Mouse (Mus musculus): Measurements from ENCODE around the gene Rhod. TPM values are rescaled to one million over a fixed set of nuclear protein-coding genes. Genes with fewer than 3 reads are reported as not detected.

Gene Rhod
- total RNA-seq, 1 experiment = 15.5 TPM

DNA sequence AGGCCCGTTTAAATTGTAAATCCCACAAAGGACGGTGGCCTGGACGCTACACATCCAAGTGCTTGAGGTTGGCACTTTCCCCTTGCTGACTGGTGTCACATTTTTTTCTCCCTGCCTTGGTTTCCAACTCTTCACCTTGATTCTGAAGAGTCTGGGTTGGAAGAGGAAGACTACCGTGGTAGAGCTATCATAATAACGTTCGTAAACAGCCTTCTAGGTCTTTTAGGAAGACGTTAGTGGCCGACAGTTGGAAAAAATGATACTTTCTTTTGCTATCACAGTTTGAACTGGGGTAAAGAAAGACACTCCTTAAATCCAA, 40.6 kb downstream of the Rhod start:
- Histone ChIP-seq H3K9ac (ENCODE audit: insufficient read depth, low read depth, low read length, poor library complexity, severe bottlenecking) (peak overlapping the region; percentile 66), H3K9me3 (ENCODE audit: control insufficient read depth, insufficient read depth, low read depth, low read length) (no peaks in the 10 kb centered on the region), H3K36me3 (ENCODE audit: control insufficient read depth, insufficient read depth, low read length, poor library complexity, severe bottlenecking) (no peaks in the 10 kb centered on the region), H3K4me1 (ENCODE audit: control insufficient read depth in 2 of 2, insufficient read depth in 2 of 2, low read length in 2 of 2, poor library complexity in 1 of 2) (peaks cover 0 to 2% of the 10 kb centered on the region in 2 experiments; a peak in 1 of 4 replicates), H3K4me3 (ENCODE audit: insufficient read depth in 1 of 2, low read depth in 1 of 2, low read length in 2 of 2, poor library complexity in 1 of 2, severe bottlenecking in 1 of 2) (peak overlapping the region; percentile 96 to 100), H3K27ac (ENCODE audit: insufficient read depth, low read depth, low read length, poor library complexity, severe bottlenecking) (no peak overlapping the region)
- no peak for DNase-seq (ENCODE audit: low read depth, low spot score)
- TF ChIP-seq HCFC1 (IDR thresholded peaks at IDR 0.05; ENCODE audit: borderline replicate concordance, insufficient read depth, low read length) (no peak), CHD2 (IDR thresholded peaks at IDR 0.05; ENCODE audit: low read depth, low read length) (no peak), ZNF384 (IDR thresholded peaks at IDR 0.05; ENCODE audit: low read depth, low read length) (no peak), MAFK (IDR thresholded peaks at IDR 0.05; ENCODE audit: insufficient read depth, low read depth, low read length) (no peak), ZC3H11A (IDR thresholded peaks at IDR 0.05; ENCODE audit: borderline replicate concordance, low read depth, low read length) (no peak)
- in situ Hi-C loops (cut with MboI; ENCODE audit: low sequenced_read_pairs in 2 of 2, unreplicated experiment in 2 of 2) = no loop called here

DNA sequence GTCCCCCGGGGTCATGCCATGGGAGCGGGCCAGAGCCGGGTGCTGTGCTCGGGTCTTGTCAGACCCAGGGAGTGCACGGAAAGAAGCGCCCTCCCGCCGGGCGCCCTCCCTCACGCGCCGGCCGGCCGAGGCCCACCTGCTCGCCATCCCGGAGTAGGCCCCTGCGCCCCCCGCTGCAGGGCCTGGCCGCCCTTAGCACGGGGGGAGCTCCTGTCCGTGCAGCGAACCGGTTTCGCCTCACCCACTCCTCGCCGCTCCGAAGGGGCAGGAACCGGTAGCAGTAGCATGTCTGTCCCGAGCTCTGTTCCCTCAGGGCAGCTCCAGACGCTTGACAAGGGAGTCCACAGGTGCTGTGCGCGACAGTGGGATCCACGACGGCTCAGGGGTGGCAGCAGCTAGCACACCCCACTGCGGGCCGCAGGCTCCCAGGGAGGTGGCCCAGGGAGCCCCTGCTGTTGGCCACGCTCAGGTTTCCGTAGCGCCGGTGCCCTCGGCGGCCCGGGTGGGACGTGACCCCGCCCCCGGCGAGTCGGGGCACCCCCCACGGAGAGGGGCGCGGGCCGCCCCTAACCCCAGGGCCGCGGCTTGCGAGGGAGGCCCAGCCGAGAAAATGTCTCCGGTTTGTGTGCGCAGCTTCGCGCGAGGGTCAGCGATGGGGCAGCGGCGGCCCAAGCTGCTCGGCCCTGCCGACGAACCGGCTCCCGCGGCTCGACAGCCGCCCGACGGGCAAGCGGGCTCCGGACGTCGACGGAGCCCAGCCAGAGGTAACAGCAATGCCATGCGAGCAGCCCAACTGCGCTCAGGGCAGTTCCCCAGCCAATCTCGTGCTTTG, 41.2 kb downstream of the Rhod start, which contains the start of gene Kdm2a:
Kdm2a (minus strand) TSS at position 488 of the 832 bp plus-strand sequence.
- Histone ChIP-seq H3K27ac (ENCODE audit: insufficient read depth, low read depth, low read length, poor library complexity, severe bottlenecking) (peak within 1 kb of the TSS; percentile 83), H3K9me3 (ENCODE audit: control insufficient read depth, insufficient read depth, low read depth, low read length) (no peaks in the 10 kb centered on the region), H3K36me3 (ENCODE audit: control insufficient read depth, insufficient read depth, low read length, poor library complexity, severe bottlenecking) (no peaks in the 10 kb centered on the region), H3K9ac (ENCODE audit: insufficient read depth, low read depth, low read length, poor library complexity, severe bottlenecking) (peak within 1 kb of the TSS; percentile 66), H3K4me1 (ENCODE audit: control insufficient read depth in 2 of 2, insufficient read depth in 2 of 2, low read length in 2 of 2, poor library complexity in 1 of 2) (peaks cover 0 to 2% of the 10 kb centered on the region in 2 experiments; a peak in 1 of 4 replicates), H3K4me3 (ENCODE audit: insufficient read depth in 1 of 2, low read depth in 1 of 2, low read length in 2 of 2, poor library complexity in 1 of 2, severe bottlenecking in 1 of 2) (peak within 1 kb of the TSS; percentile 96 to 100)
- in situ Hi-C loops (cut with MboI; ENCODE audit: low sequenced_read_pairs in 2 of 2, unreplicated experiment in 2 of 2) = no loop called here
- TF ChIP-seq ZNF384 (IDR thresholded peaks at IDR 0.05; ENCODE audit: low read depth, low read length) (no peak), HCFC1 (IDR thresholded peaks at IDR 0.05; ENCODE audit: borderline replicate concordance, insufficient read depth, low read length) (no peak), ZC3H11A (IDR thresholded peaks at IDR 0.05; ENCODE audit: borderline replicate concordance, low read depth, low read length) (no peak), MAFK (IDR thresholded peaks at IDR 0.05; ENCODE audit: insufficient read depth, low read depth, low read length) (no peak), CHD2 (IDR thresholded peaks at IDR 0.05; ENCODE audit: low read depth, low read length) (no peak)
- DNase-seq (ENCODE audit: low read depth, low spot score) = no peak

DNA sequence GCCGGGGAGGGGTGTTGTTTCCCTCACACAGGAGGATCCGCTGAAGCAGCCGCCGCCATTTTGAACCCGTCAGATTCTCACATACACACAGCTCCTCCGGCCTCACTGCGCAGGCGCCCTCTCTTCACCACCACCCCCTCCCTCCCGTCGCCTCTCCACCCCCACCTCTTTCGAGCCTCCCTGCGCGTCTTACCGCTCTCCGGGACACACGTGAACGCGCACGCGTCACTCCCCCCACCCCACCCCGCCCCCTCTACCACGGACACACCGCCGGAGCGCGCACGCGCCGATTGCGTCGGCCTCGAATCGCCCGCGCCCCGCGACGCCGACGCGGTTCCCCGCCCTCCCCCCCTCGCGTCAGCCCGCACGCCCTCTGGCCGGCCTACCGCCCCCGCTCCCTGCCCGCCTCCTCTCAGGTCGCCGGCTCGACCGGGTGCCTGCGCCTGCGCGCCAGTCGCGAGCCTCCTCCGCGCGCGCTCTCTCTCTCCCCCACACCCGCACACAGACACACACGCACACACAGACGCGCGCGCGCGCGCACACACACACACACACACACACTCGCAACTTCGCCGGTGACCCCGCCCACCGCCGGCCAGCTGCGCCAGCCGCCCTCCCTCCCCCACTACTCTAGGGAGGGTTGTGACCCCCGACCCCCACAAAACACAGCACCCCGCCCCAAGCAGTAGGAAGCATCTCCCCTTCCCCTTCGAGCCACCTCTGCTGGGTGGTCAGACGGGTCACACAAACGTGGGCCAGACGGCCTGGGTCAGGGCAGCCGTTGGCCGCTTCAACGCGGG, 42.0 kb downstream of the Rhod start:
- Histone ChIP-seq H3K4me3 (ENCODE audit: insufficient read depth in 1 of 2, low read depth in 1 of 2, low read length in 2 of 2, poor library complexity in 1 of 2, severe bottlenecking in 1 of 2) (peak overlapping the region; percentile 96 to 100), H3K4me1 (ENCODE audit: control insufficient read depth in 2 of 2, insufficient read depth in 2 of 2, low read length in 2 of 2, poor library complexity in 1 of 2) (peaks cover 0 to 2% of the 10 kb centered on the region in 2 experiments; a peak in 1 of 4 replicates), H3K27ac (ENCODE audit: insufficient read depth, low read depth, low read length, poor library complexity, severe bottlenecking) (peak overlapping the region; percentile 83), H3K36me3 (ENCODE audit: control insufficient read depth, insufficient read depth, low read length, poor library complexity, severe bottlenecking) (no peaks in the 10 kb centered on the region), H3K9ac (ENCODE audit: insufficient read depth, low read depth, low read length, poor library complexity, severe bottlenecking) (peak overlapping the region; percentile 96), H3K9me3 (ENCODE audit: control insufficient read depth, insufficient read depth, low read depth, low read length) (no peaks in the 10 kb centered on the region)
- TF ChIP-seq MAFK (IDR thresholded peaks at IDR 0.05; ENCODE audit: insufficient read depth, low read depth, low read length) (no peak), ZC3H11A (IDR thresholded peaks at IDR 0.05; ENCODE audit: borderline replicate concordance, low read depth, low read length) (no peak), CHD2 (IDR thresholded peaks at IDR 0.05; ENCODE audit: low read depth, low read length) (no peak), HCFC1 (IDR thresholded peaks at IDR 0.05; ENCODE audit: borderline replicate concordance, insufficient read depth, low read length) (no peak), ZNF384 (IDR thresholded peaks at IDR 0.05; ENCODE audit: low read depth, low read length) (no peak)
- DNase-seq (ENCODE audit: low read depth, low spot score) = peak; percentile 98
- in situ Hi-C loops (cut with MboI; ENCODE audit: low sequenced_read_pairs in 2 of 2, unreplicated experiment in 2 of 2) = no loop called here

DNA sequence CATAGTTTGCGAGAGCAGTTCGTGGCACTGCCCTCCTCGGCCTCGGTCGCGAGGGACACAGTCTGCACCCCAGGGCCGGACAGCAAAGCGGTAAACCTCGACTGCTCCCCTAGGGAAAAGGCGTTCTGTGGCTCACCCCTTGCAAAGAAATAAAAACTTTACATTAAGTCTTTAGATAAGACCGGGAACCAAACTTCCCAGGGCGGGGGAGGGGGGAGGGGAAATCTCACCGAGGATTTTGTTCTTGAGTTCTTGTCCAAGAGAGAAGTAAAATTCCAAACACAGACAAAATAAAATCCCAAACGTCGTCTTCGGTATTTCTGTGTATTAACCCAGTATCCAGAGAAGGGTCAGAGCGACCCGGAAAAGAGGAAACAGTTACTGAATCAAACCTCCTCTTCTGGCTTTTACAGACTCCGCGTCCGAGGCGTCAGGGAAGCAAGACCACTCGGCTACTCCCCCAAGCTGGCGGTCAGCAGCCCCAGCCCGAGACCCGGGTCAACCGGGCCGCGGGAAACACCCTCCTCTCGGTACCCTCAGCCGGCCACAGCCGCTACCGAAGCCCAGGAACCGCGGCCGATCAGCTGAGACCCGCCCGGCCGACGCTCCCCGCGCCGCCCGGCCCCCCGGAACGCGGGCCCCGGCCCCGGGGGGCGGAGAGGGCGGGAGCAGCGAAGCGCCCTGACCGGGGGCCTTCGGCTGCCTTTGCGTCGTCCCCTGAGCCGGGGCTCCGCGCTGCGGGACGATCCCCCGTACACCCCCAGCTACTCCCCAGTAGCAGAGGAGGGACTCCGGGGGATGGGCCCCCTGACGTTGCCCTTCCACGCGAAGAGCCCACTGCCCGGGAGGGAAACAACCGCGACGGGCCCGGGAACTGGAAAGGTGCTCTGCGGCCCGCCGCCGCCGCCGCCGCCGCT, 42.9 kb downstream of the Rhod start:
- in situ Hi-C loops (cut with MboI; ENCODE audit: low sequenced_read_pairs in 2 of 2, unreplicated experiment in 2 of 2) = no loop called here
- H3K27ac ChIP-seq (ENCODE audit: insufficient read depth, low read depth, low read length, poor library complexity, severe bottlenecking) = peak overlapping the region; percentile 83
- no peak for TF ChIP-seq MAFK (IDR thresholded peaks at IDR 0.05; ENCODE audit: insufficient read depth, low read depth, low read length)
- TF ChIP-seq CHD2 (IDR thresholded peaks at IDR 0.05; ENCODE audit: low read depth, low read length) = no peak
- TF ChIP-seq ZC3H11A (IDR thresholded peaks at IDR 0.05; ENCODE audit: borderline replicate concordance, low read depth, low read length) = no peak
- no peak for TF ChIP-seq HCFC1 (IDR thresholded peaks at IDR 0.05; ENCODE audit: borderline replicate concordance, insufficient read depth, low read length)
- no peak for TF ChIP-seq ZNF384 (IDR thresholded peaks at IDR 0.05; ENCODE audit: low read depth, low read length)
- H3K36me3 ChIP-seq (ENCODE audit: control insufficient read depth, insufficient read depth, low read length, poor library complexity, severe bottlenecking) = no peaks in the 10 kb centered on the region
- peak overlapping the region; percentile 96 to 100 for H3K4me3 ChIP-seq (ENCODE audit: insufficient read depth in 1 of 2, low read depth in 1 of 2, low read length in 2 of 2, poor library complexity in 1 of 2, severe bottlenecking in 1 of 2)
- DNase-seq (ENCODE audit: low read depth, low spot score) = no peak
- H3K4me1 ChIP-seq (ENCODE audit: control insufficient read depth in 2 of 2, insufficient read depth in 2 of 2, low read length in 2 of 2, poor library complexity in 1 of 2) = peaks cover 0 to 2% of the 10 kb centered on the region in 2 experiments; a peak in 1 of 4 replicates
- no peaks in the 10 kb centered on the region for H3K9me3 ChIP-seq (ENCODE audit: control insufficient read depth, insufficient read depth, low read depth, low read length)
- H3K9ac ChIP-seq (ENCODE audit: insufficient read depth, low read depth, low read length, poor library complexity, severe bottlenecking) = peak overlapping the region; percentile 96

All from ES-E14 (cell line).